Mouse (Mus musculus) CD4-positive naive resting alpha-beta T cell, adult 76 days (primary cell): Measurements from ENCODE around the gene Pfdn4. TPM values are rescaled to one million over a fixed set of nuclear protein-coding genes. Genes with fewer than 3 reads are reported as not detected.

Experiments
- total RNA-seq: library from RNA; stranded (reverse); gene quantifications from one replicate; pipeline ENCODE4 v1.2.4, GENCODE M21; 2023

The Pfdn4 gene
- total RNA-seq: 22.0 TPM

DNA sequence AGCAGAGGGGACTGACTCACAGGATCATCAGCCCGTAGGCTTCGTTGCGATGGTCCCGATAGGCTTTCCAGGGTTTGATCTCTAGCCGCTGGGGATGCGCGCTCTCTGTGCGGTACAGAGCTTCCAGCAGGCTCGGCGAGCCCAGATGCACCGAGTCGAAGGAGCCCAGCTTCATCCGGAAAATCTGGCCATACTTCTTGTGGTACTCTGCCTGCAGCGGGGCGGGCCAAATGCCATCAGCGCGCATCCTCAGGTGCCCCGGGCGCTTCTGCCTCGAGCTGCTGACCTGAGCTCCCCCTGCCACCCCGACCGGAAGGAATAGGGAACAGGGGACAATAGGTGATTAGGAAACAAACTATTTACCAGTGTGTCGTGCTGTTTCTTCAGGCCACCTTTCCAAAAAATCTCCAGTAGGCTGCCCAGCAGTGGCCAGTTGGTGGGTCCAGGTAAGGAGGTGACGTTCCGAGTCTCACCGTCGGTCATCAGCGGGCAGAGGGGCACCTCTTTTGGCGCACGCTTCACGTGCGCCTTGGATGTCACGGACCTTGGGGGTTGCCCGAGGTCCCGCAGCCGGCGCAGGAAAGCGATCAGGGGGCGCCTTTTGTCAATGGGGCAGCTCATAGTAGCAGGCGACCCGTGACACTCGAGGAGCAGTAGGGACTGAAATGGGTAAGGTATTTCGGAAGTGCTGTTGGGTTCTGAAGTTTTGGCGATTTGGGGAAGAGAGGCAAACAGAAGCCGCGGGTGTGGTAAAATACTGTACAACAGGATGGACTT lies at the start of gene Pfdn4:
Pfdn4 (plus strand) TSS at position 275 of the 777 bp plus-strand sequence.

DNA sequence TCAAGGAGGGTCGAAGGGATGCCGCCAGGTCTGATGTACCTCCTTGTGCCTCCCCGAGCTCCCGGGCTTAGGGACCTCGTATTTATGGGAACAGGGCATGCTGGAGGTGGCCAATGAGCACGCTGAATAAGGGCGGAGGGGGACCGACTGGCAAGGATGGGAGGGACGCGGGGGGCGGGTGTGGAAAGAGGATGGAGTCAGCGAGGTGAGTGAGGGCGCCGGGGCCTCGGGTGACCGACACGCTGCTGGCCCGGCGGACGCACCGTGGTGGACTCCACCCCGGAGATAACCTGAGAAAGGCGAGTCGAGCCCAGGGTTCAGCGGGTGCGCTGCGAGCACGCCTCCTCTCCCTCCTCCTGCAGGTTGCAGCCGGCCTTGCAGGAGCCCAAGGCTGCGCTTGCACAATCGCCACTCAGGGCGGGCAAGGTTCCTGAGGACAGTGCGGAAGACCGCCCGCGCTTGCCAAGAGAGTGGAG lies 901 bp downstream of the Pfdn4 start, which contains the start of gene Cyp24a1:
Cyp24a1 (minus strand) TSS at position 55 of the 476 bp plus-strand sequence.

Other genes with a start within 250 kb of the Pfdn4 start
- 0.67 TPM for gene Bcas1, start 68.6 kb upstream of the Pfdn4 start, total RNA-seq
- not detected for gene Cyp24a1, start 717 bp downstream of the Pfdn4 start, total RNA-seq
- gene 4930470P17Rik, start 105.6 kb downstream of the Pfdn4 start, total RNA-seq: not detected
- gene Dok5, start 235.4 kb downstream of the Pfdn4 start, total RNA-seq: not detected